Mouse (Mus musculus) thymus, postnatal 25 days (tissue): ENCODE data around the gene Lifr.
A peak's percentile ranks its signal among the peaks of the same experiment; 100 is the strongest.

Experiments used
- DNase-seq: peaks from one replicate; pipeline ENCODE4 v3.0.0; 2022

Gene Lifr

GRCm38 (mm10) chr15:7207292-7207691 is 116.9 kb downstream of the Lifr start:
- no peak for DNase-seq

- DNase-seq: no peak
Observed at GRCm38 (mm10) chr15:7208180-7208579, 117.8 kb downstream of the Lifr start.

- DNase-seq: no peak
Observed at GRCm38 (mm10) chr15:7213683-7214082, 123.3 kb downstream of the Lifr start.

DNA sequence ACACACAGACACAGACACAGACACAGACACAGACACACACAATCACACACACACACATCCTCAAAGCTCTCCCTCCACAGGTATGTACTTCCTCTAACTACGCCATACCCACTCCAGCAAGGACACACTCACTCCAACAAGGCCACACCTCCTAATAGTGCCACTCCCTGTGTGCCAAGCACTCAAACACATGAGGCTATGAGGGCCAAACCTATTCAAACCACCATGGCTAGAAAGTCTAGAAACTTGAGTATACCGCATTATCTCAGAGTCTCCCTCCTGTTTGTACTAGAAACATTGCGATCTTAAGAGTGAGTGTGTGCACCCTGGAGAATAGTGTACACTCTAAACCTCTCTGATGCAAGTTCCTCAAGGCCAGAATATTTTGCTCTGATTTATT is 125.4 kb downstream of the Lifr start:
- DNase-seq: no peak

GRCm38 (mm10) chr15:7216581-7217272 is 126.3 kb downstream of the Lifr start:
- DNase-seq: peak; percentile 12

DNA sequence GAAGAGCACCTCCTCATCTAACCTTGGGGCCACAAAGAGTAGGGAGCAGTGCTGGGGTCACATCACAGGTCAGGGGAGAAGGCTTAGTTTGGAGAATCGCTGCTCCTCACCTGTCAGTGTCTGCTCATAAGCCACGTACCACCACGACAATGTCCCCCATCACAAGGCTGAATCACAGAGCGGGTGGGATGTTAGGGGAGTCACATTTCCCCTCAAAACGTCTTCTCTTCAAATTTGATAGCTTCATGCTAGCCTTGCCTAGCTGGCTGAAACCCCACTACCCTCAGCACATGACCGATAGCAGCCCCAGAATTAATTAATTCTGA is 126.8 kb downstream of the Lifr start:
- DNase-seq: no peak

- DNase-seq: no peak
Observed at GRCm38 (mm10) chr15:7222809-7223208, 132.4 kb downstream of the Lifr start.

GRCm38 (mm10) chr15:7224151-7224775 is 133.8 kb downstream of the Lifr start:
- no peak for DNase-seq

- DNase-seq: peak; percentile 56
Observed at GRCm38 (mm10) chr15:7226225-7226624, 135.8 kb downstream of the Lifr start.

DNA sequence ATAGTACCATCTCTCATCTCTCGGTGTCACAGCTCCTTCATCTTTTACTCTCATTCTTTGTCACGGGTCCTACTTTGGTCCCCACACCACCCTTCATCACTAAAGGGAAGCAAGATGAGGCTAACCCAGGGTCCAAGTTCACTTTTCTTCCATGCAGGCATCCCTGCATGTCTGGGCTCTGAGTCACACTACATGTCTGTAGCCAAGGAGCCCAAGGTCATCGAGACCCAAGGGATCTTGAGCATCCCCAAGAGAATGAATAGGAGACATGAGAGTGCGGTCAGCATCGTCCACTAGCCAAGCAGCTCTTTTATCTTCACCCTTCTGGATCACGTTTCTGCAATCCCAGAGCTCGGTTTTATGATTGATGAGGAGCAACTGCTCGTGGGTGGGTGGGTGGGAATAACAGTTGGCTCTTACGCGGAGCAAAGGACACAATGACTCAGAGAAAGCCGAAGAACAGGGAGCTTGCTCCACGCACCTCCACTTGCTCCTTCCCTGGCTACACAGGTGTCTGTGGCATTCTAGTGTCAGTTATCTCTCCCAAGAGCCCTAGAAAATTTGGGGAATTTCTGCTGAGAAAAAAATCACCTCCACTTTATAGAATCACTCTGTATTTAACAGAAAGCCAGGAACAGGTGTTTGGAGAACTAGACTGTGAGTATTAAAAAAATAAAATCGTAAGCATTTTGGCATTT is 143.1 kb downstream of the Lifr start:
- no peak for DNase-seq

DNA sequence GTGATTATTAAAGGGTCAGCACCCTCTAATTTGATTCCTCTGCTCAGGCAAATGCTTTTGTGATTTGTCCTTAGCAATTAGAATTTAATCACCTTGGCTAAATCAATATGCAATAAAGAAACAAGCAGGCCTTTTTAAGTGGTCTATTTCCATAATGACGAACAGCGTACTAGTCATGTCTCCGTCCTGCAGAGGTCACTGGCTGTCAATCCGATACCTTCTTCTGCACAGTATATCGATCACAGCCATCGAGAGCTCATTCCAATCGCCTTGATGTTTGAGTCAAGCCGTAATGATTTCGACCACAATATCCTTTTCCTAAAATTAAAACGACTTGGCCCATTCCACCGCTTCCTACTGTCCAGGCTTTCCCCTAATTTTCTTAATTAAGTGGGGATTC is 149.5 kb downstream of the Lifr start:
- no peak for DNase-seq

DNA sequence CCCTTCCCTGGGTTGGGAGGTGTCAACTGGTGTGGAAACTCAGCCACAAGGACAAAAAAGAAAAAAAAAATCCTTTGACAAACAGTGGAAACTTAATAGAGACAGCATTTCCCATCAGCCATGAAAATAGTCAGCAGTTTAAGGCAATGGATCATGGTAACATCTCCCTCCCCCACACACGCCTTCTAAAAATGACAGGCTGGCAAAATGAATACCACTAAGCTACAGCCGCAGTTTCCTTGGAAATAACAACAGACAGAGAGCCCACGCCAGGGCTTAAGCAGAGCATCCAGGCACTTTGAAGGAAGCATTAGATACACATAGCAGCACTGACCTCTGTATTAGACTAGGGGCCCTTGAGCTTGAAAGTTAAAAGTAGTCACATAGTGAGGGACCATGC is 150.5 kb downstream of the Lifr start:
- DNase-seq: no peak

- no peak for DNase-seq
Observed at GRCm38 (mm10) chr15:7242161-7242850, 151.9 kb downstream of the Lifr start.
